Mouse (Mus musculus) megakaryocyte, embryonic 14.5 days (primary cell): ENCODE data around the gene Pip5k1b.

Source experiments
- FLI1 ChIP-seq: IDR thresholded peaks from 2 replicates; pipeline ENCODE4 v1.6.1; 2012; ENCODE audit warnings: low read length, inconsistent platforms, mixed read lengths
- GATA1 ChIP-seq: IDR thresholded peaks from 3 replicates; pipeline ENCODE4 v1.6.1; 2012; ENCODE audit warnings: mixed read lengths, low read length, inconsistent platforms, borderline replicate concordance

DNA sequence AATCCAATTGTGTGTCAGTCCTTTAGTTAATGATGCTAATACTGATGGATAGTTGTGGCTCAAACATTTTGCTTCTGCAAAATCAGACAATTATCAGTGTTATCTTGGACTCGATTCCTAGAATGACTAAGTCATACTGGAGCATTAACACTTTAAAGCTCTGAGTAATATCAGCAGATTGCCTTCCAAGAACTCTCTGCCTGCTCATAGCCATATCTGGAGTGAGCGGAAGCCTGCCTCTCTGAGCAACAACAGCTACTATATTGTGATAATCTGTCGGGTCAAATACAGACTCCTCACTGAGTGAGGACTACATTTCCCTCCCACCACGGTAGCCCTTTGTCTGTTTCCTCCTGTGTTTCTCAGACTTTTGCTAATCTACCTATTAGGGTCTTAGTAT, 116.0 kb downstream of the Pip5k1b start:
- TF ChIP-seq GATA1 (no peak), FLI1 (no peak)
